Mouse (Mus musculus) layer of hippocampus, adult 11-12 months (tissue): ENCODE results near the gene Ambra1.
A peak's percentile ranks its signal among the peaks of the same experiment; 100 is the strongest.

Experiments used
- DNase-seq: peaks from one replicate; pipeline ENCODE4 v3.0.0; 2022; ENCODE audit warnings: low spot score

Gene Ambra1

GRCm38 (mm10) chr2:91735221-91735620, 5.3 kb downstream of the Ambra1 start:
- no peak for DNase-seq

DNA sequence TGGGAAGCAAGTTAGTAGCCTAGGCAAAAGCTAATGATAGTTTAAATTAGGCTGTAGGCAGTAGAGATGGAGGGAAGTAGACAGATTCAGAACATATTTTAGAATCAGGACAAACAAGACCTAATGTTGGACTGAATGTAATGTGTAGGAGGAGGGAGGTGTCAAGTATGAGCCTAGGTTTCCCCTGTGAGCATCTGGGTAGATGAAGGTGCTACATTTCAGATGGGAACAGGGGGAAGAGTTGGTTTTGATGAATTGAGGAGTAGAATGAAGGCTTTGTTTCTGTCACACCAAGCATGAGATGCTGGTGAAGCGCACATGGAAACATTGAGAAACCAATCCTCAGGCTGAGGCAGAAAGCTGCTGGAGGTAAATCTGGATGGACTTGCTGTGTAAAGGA, 9.7 kb downstream of the Ambra1 start:
- no peak for DNase-seq

DNA sequence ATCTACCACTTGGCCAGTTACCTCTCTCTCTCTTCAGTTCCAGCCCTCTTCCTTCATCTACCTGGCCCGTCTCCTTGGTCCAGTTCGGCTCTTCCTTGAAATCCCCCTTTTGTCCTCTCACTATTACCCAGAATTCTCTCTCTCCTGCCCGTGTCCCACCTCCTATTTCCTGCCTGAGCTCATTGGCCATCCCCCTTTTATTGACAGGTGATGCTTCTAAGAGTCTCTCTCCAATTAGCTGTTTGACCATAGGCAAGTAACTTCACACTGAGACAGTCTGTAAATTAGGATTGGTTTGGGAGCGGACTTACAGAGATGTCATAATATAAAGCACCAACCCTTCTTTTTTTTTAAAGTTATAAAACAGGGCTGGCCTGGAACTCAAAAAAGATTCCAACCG, 14.8 kb downstream of the Ambra1 start:
- DNase-seq, result no peak

DNA sequence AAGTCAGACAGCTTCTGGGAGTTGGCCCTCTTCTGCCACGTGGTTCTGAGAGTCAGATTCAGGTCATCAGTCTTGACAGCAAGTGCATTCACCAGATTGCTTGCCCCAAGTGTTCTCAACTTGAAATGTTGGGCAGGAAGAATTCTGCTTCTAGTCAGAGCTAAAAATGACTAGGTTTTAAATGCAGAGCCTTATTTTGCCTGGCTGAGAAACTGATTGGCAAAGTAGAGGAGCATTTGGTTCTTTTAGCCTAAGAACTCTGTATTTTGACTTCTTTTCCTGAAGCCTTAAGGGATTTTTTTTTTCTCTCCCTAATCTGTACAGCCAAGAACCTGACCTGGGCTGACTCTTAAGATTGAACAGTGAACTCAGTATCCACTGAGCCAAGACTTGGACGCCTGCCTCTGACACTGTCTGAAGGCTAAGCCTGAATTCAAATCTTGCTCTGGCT, 19.9 kb downstream of the Ambra1 start:
- DNase-seq, result peak; percentile 17

DNA sequence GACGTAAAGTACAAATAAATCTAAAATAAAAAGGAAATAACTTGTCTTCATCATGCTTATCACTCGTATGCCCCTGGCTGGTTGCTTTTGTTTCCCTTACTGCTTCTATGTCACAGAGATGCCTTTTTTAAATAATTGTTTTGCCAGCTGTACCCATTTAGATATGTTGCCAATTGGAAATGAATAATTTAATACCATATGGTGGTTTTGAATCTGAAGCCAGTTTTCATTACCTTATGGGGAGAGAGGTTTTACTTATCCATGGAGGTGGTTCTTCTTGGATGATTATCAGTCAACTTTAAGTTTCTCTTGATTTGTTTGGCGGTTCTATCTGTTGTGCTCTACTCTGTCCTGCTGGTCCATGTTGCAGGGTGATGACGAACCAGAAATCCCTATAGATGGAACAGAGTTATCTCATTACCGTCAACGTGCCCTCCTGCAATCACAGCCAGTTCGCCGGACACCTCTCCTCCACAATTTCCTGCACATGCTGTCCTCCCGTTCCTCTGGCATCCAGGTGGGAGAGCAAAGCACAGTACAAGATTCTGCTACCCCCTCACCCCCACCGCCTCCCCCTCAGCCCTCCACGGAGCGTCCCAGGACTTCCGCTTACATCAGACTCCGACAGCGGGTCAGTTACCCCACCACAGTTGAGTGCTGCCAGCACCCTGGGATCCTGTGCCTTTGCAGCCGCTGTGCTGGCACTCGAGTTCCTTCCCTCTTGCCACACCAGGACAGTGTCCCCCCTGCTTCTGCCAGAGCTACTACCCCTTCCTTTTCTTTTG, 42.2 kb downstream of the Ambra1 start:
- no peak for DNase-seq

GRCm38 (mm10) chr2:91773309-91773708, 43.4 kb downstream of the Ambra1 start:
- no peak for DNase-seq

GRCm38 (mm10) chr2:91779166-91779565, 49.2 kb downstream of the Ambra1 start:
- no peak for DNase-seq

DNA sequence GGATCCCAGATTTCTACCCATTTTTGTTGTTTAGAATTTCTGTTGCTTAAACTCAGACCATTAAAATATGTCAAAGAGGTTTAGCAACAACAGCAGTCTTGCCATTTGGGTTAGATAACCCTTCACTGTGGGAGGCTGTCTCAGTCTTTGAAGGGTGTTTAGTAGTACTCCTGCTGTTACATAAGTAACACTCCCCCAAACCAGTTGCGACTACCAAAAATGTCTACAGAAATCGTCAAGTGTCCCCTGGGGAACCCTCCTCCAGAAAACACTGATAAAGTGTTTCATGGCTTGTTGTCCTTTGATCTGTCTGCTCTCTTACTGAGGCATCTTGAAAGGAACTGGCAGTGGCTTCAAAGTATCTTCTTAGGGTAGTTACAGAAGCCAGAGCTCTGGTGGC, 61.7 kb downstream of the Ambra1 start:
- DNase-seq, result no peak

GRCm38 (mm10) chr2:91792346-91792745, 62.4 kb downstream of the Ambra1 start:
- DNase-seq, result no peak

DNA sequence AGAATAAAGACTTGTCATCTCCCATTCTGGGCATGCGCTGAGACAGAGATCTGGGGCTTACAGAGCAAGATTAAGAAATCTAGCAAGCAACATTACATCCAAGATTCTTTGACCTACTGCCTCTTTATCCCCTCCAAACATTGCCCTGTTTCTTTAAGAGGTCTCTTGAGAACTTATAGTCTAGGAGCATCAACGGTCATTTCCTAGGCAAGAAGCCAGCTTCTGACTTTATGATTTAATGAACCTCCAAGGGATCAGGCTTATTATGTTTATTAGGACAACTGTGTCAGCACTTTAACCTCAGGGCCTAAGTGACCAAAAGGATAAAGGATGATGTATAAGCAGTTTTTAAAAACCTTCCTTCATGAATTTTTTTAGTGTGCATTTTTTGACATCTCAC, 64.5 kb downstream of the Ambra1 start:
- DNase-seq, result no peak

- no peak for DNase-seq
Observed at GRCm38 (mm10) chr2:91795091-91795490, 65.2 kb downstream of the Ambra1 start.

DNA sequence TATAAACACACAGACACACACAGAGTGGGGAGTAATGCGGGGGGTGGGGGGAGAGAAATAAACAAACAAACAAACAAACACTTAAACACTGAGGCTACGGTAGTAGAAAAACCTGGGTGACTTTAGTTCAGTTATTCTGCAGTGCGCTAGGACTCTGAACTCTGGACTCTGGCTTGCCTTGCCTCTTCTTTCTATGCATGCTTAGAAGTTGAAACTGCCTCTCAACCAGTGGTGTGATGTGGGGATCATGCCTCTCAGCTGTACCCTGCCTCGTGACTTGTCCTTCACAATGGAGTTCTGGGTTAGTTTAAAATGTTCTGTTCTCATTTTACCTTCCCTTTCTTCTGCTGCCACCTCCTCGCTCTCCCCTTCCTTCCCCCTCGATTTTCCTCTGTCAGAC, 81.5 kb downstream of the Ambra1 start:
- no peak for DNase-seq

DNA sequence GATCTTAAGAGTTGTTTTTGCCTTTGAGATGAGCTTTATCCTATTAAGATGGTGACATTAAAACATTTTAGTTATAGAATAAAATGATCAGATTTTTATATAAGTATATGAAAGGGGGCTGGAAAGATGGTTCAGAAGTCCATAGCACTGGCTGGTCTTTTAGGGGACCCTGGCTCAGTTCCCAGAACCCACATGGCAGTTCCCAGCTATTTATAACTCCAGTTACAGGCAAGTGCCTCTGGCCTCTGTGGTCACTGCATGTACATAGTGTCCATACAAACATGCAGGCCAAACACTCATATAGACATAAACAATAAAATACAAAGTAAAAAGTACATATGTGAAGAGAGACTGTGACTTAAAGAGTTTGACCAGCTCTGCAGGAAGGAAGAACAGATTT, 86.8 kb downstream of the Ambra1 start:
- no peak for DNase-seq

GRCm38 (mm10) chr2:91832227-91832626, 102.3 kb downstream of the Ambra1 start:
- no peak for DNase-seq

GRCm38 (mm10) chr2:91834272-91834671, 104.3 kb downstream of the Ambra1 start:
- DNase-seq, result no peak

DNA sequence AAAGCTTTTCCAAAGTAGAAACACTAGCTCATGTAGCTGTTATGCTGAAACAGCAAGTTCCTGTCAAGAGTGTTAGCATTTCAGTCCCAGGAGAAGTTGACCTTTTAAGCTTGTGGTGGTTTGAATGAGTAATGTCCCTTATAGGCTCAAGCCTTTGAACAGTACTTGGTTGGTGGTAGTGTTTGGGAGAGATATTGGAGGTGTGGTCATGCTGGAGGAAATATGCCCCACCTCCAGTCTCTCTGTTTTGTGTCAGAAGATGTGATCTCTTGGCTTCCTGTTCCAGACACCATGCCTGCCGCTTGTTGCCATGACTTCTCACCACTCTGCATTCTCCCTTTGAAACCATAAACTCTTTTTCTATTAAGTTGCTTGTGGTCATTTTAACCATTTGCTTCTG, 105.1 kb downstream of the Ambra1 start:
- no peak for DNase-seq

GRCm38 (mm10) chr2:91835631-91836030, 105.7 kb downstream of the Ambra1 start:
- no peak for DNase-seq

DNA sequence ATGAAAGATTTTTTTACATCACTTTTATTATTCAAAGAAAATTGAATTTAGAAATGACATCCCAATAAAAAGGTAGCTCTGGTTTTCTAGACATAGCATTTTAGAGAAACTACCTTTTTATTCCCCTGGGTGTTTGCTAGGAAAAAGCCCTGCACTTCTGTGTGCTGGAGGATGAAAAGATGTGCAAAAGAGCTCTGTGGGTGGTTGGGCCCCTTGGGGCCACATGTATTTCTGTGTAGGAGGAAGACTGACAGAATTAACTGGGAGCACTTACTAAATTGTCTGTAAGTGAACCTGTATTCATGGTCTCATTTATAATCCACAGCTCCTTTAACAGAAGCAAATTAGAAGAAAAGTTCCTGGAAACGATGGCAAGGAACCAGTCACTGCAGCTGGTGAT, 114.2 kb downstream of the Ambra1 start:
- no peak for DNase-seq

DNA sequence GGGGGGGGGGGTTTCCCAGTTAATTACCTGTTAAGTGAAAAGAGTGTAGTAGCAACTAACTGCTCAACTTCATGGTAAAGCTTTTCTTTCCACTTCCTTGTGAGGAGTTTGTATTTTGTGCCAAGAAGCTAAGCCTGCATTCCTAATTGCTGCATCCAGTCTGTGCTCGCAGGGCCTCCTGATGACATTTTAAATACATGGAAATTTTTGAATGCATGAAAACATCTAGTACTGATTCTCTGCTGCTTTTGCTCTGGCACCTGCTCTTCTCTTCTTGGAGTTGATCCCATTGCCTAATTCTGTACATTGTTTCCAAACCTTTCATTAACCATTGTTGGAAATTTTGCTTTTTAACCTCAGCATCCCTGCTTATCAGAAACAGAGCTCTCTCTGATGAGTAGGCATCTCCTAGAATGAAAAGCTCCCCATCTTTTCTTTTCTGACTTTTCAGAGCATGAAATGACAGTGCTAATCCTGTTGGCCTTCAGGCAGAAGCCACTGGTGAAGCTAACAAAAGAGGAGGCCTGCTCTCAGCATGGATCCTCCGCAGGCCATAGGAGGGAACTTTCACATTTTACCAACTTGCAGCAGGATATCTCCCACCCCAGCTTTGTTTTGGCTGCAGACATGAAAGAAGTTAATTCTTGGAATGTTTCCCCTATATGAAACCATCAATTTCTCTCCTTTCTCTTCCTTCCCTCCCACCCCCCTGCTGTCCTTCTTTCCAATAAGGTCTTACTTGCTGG, 122.7 kb downstream of the Ambra1 start:
- DNase-seq, result peak; percentile 25

GRCm38 (mm10) chr2:91854575-91854974, 124.6 kb downstream of the Ambra1 start:
- DNase-seq, result no peak

- DNase-seq, result no peak
Observed at GRCm38 (mm10) chr2:91856958-91857357, 127.0 kb downstream of the Ambra1 start.

GRCm38 (mm10) chr2:91859423-91859822, 129.5 kb downstream of the Ambra1 start:
- DNase-seq, result peak; percentile 37

GRCm38 (mm10) chr2:91870754-91871153, 140.8 kb downstream of the Ambra1 start:
- DNase-seq, result peak; percentile 57
